Mouse (Mus musculus) thymus, postnatal 0 days (tissue): ENCODE measurements around the gene Bpifb5. TPM values are rescaled to one million over a fixed set of nuclear protein-coding genes. Genes with fewer than 3 reads are reported as not detected.
"Not testable (repeated sequence)": the region's sequence is repeated elsewhere in the genome, so short reads cannot be mapped to it uniquely, and the experiment has no call there.

Experiments used
- DNase-seq: peaks from one replicate; pipeline ENCODE4 v3.0.0-alpha.2; 2015; ENCODE audit warnings: low spot score
- polyA plus RNA-seq: library from polyadenylated mRNA; unstranded; fragments of >200 nt; fragmentation: Nextera tagmentation; extraction: Ambion mirVana; gene quantifications from 2 replicates; pipeline ENCODE4 v1.2.1, GENCODE M21; 2015

The Bpifb5 gene
- polyA plus RNA-seq, 1 experiment from 2014 or later: 0.35 TPM

DNA sequence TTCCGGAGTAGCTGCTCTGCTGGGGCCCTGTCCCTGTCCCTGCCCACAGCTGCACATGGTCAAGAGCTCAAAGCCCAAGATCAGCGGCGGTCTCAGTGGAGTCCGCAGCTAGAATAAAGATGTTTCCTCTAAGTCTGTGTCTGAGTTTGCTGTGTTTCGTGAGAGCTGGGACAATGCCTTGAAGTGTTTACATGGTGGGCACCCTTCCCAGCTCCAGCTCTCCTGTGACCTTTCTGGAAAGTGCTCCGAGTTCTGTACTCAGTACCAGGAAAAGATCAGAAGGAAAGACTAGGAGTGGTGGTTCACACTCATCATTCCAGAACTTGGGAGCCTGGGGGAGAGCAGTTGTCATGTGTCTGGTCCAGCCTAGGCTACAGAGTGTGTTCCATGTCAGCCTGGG, 17.2 kb downstream of the Bpifb5 start:
- no peak for DNase-seq

DNA sequence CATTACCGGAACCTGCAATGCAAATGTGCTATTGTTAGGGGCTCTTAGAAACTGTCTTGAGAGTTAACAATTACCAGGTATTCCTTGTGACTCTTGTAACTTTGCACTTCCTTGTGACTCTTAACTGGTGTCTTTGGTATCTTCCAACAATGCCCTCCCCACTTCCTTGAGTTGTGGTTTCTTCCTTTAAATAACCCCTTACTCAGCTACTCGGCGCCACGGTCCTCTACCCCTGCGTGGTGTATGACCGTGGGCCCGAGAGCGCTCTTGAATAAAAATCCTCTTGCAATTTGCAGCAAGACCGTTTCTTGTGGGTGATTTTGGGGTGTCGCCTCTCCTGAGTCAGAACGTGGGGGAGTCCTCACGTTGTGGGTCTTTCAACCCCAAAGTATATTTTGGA, 19.2 kb downstream of the Bpifb5 start:
- not testable (repeated sequence) for DNase-seq

DNA sequence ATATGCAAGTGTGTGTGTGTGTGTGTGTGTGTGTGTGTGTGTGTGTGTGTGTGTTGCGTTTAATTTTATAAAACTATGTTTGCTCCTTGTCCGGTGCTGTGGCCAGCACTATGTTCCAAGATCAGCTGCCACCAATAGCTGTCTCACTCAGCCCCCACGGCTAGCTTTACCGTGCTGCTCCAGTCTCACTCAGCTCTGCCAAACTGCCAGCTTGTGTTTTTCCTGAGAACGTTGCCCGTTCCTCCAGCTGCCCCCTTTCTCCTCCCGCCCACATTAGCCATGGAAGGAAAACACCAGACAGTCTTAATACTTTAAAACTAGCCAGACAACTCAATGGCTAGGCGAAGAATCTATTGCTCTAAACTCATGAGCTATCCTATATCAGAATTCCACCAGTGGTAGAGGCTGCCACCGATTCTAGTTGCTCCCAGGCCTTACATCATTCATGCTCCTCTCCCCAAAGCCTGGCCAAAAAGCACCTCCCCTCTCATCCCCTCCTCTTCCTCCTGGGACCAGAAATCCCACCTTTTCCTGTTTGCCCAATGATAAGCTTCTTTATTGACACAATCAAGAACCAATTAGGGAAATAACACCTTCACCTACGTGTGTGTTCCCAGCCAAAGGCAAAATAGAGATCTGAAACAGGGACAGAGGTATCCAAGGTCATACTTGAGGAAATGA, 20.0 kb downstream of the Bpifb5 start:
- DNase-seq: no peak

DNA sequence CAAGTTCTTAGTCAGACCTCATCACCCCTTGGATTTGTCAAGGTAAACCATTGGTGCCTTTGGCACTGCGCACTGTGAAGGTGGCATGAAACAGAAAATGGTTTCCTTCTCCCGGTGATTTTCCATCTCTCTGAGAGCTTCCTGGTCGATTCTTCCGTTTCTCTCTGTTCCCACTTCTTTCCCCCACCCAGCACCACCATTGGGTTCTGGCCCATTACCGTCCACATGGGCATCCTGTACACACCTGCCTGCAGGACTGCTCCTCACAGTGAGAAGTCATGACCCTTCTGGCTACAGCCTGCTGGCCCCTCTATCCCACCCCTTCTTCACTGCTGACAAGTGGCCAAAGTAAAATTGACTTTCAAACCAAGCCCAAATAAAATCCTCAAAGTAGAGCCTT, 21.8 kb downstream of the Bpifb5 start:
- no peak for DNase-seq

DNA sequence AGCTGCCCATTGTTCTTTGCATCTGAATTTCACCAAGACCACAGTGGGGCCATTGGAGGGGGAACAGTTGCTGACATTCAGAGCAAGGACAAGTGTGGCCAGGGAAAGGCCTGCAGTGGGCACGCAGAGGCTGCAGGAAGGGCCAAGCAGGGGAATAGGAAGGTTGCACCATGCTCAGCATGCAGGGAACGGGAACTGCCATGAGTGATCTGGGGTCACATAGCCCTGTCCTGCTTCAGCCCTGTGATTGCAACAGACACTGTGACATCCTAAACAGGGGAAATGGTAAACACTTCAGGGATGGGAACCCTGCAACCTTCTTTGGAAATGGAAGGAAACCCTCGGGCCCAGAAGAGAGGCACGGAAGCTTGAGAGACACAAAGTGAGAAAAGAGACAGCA, 31.7 kb downstream of the Bpifb5 start:
- DNase-seq: not testable (repeated sequence)

DNA sequence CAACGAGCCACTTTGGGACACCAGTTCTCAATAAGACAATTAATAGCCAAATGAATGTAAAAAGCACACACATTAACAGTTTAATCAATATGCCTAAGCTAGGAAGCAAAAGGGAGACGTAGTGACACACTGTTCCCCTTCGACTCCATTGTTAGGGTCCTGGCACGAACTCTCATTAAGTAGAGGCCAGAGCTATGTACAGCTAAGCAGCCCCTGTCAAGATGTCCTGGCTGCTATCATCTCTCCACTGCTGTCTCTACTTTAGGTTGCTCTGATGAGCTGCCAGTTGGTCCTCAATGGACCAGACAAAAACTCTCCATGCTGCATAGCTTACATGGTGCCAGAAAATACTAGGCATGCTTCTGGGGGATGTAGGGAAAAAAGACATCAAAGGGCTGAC, 32.2 kb downstream of the Bpifb5 start:
- no peak for DNase-seq

GRCm38 (mm10) chr2:154257554-154257953, 34.0 kb downstream of the Bpifb5 start, which contains the start of gene Bpifb9a:
Gene Bpifb9a, plus strand, starts transcription at chr2:154257854.
- DNase-seq: not testable (repeated sequence)

GRCm38 (mm10) chr2:154264397-154264796, 40.9 kb downstream of the Bpifb5 start:
- DNase-seq: not testable (repeated sequence)

Other genes starting within 250 kb of the Bpifb5 start
- 0.10 and 0.17 TPM in 2 replicates for gene Bpifa6, start 248.8 kb upstream of the Bpifb5 start, polyA plus RNA-seq
- 0.18 and 0.22 TPM in 2 replicates for gene Bpifa2, start 215.5 kb upstream of the Bpifb5 start, polyA plus RNA-seq
- gene Bpifa3, start 93.4 kb upstream of the Bpifb5 start, polyA plus RNA-seq: not detected in 2 replicates
- 185 and 212 TPM in 2 replicates for gene Bpifa1, start 80.9 kb upstream of the Bpifb5 start, polyA plus RNA-seq
- 0.46 and 0.54 TPM in 2 replicates for gene Bpifa5, start 61.1 kb upstream of the Bpifb5 start, polyA plus RNA-seq
- 1.2 and 1.5 TPM in 2 replicates for gene Bpifb1, start 32.9 kb upstream of the Bpifb5 start, polyA plus RNA-seq
- 0.18 and 0.28 TPM in 2 replicates for gene Bpifb9a, start 34.1 kb downstream of the Bpifb5 start, polyA plus RNA-seq
- 0.31 and 0.42 TPM in 2 replicates for gene Bpifb9b, start 83.5 kb downstream of the Bpifb5 start, polyA plus RNA-seq
- gene Cdk5rap1, start 149.3 kb downstream of the Bpifb5 start, polyA plus RNA-seq: 36.8 and 56.8 TPM in 2 replicates
- 2.6 TPM in 2 replicates for gene Snta1, start 184.4 kb downstream of the Bpifb5 start, polyA plus RNA-seq
- 23.7 and 25.4 TPM in 2 replicates for gene Cbfa2t2, start 212.7 kb downstream of the Bpifb5 start, polyA plus RNA-seq